Mouse (Mus musculus): ENCODE measurements at regions not wholly inside any gene's neighbourhood (a gene's known extent, or its start where the extent isn't known, plus 50 kb on each side); places are given as distances from the start of the nearest gene placed in this dataset.

DNA sequence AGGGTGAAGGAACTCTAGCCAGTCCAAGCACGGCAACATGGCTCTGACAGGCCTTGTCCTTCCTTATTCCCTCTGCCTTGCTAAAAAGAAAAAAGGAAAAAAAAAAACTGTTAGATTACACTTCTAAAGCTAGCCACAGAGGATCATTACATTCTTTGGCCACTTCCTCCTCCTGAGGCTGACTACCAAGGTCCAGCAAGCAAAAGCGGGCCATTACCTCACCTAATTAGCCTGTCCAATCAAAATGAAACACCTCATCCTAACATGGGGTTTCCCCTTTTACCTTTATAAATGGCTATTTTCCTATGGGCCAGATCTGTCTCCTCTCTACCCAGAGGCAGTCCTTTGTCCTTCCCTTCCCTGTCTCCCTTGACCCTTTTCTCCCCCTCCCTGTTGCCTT is 102.2 kb downstream of the Pih1h3b start:
- ATAC-seq (ENCODE audit: low FRiP score, low read depth) = no peak
- no peak overlapping the region for H3K4me2 ChIP-seq (replicated peaks; ENCODE audit: low read depth, low read length, severe bottlenecking)
- H3K36me3 ChIP-seq (ENCODE audit: control insufficient read depth, insufficient read depth, low read length) = no peaks in the 10 kb centered on the region
- WGBS = 81% methylated on average over 2 of the region's 2 CpGs
- H3K9me3 ChIP-seq (ENCODE audit: control insufficient read depth, low read length) = no peaks in the 10 kb centered on the region
- no peaks in the 10 kb centered on the region for H3K4me1 ChIP-seq (ENCODE audit: control insufficient read depth, insufficient read depth, low read length)
- TF ChIP-seq POLR2A (IDR thresholded peaks at IDR 0.05; ENCODE audit: borderline replicate concordance, extremely low read depth, insufficient read depth, insufficient read length) = no peak
- no peak overlapping the region for H3K27ac ChIP-seq (replicated peaks; ENCODE audit: low read depth, low read length)
- H3K9ac ChIP-seq (ENCODE audit: low read depth, low read length, severe bottlenecking) = no peak overlapping the region
- no peaks in the 10 kb centered on the region for H3K27me3 ChIP-seq (ENCODE audit: control insufficient read depth, insufficient read depth, low read length)
- DNase-seq (ENCODE audit: low spot score) = no peak
- H3K4me3 ChIP-seq (replicated peaks; ENCODE audit: low read length) = no peak overlapping the region

DNA sequence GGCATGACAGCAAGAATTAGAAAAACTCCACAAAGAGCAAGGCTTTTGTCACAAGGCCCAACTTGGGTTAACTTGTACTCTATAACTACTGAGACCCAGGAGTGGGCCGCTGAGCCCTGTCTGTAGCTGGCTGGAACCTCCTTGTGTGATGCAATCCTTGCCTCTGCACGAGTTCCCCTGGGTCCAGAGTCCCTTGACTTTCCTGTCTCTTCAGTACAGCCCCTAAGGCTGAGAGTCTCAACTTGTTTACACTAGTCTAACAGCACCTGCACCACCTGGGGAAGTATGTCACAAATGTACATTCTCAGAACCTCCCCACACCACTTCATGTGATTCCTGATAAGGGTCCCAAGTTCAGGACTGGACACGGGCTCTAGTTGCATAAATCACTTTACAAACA is 103.3 kb downstream of the Pih1h3b start:
- TF ChIP-seq POLR2A (IDR thresholded peaks at IDR 0.05; ENCODE audit: borderline replicate concordance, extremely low read depth, insufficient read depth, insufficient read length) = no peak
- no peak for DNase-seq (ENCODE audit: low spot score)
- no peaks in the 10 kb centered on the region for H3K4me1 ChIP-seq (ENCODE audit: control insufficient read depth, insufficient read depth, low read length)
- H3K4me3 ChIP-seq (replicated peaks; ENCODE audit: low read length) = no peak overlapping the region
- WGBS = 64% methylated on average over 3 of the region's 3 CpGs
- no peaks in the 10 kb centered on the region for H3K9me3 ChIP-seq (ENCODE audit: control insufficient read depth, low read length)
- ATAC-seq (ENCODE audit: low FRiP score, low read depth) = no peak
- no peak overlapping the region for H3K9ac ChIP-seq (ENCODE audit: low read depth, low read length, severe bottlenecking)
- no peak overlapping the region for H3K4me2 ChIP-seq (replicated peaks; ENCODE audit: low read depth, low read length, severe bottlenecking)
- no peaks in the 10 kb centered on the region for H3K36me3 ChIP-seq (ENCODE audit: control insufficient read depth, insufficient read depth, low read length)
- no peaks in the 10 kb centered on the region for H3K27me3 ChIP-seq (ENCODE audit: control insufficient read depth, insufficient read depth, low read length)
- no peak overlapping the region for H3K27ac ChIP-seq (replicated peaks; ENCODE audit: low read depth, low read length)

DNA sequence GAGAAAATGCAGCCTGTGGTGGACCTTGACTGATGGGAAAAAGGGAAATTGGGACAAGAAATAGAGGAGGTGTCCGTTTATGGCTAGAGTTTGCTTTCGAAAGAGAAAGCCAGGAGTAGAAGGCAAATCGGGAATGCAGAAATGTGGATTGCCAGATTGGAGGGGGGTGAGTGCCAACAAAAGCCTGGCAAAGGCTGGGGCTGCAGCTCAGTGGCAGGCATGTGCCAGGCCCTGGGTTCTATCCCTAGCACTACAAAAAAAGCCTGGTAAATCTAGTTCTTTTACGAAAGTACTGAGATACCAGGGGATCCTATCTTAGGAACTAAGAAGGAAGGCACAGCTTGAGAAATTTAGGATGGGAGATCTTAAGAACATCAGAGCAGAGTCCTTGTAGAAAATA is 117.2 kb downstream of the Pih1h3b start:
- TF ChIP-seq POLR2A (IDR thresholded peaks at IDR 0.05; ENCODE audit: borderline replicate concordance, extremely low read depth, insufficient read depth, insufficient read length) = no peak
- H3K27ac ChIP-seq (replicated peaks; ENCODE audit: low read depth, low read length) = no peak overlapping the region
- H3K9me3 ChIP-seq (ENCODE audit: control insufficient read depth, low read length) = no peaks in the 10 kb centered on the region
- H3K36me3 ChIP-seq (ENCODE audit: control insufficient read depth, insufficient read depth, low read length) = no peaks in the 10 kb centered on the region
- no peak for DNase-seq (ENCODE audit: low spot score)
- H3K27me3 ChIP-seq (ENCODE audit: control insufficient read depth, insufficient read depth, low read length) = peaks cover 6% of the 10 kb centered on the region; the same call in 1 of the 2 replicates
- ATAC-seq (ENCODE audit: low FRiP score, low read depth) = no peak
- 79% methylated on average over 4 of the region's 4 CpGs for WGBS
- H3K9ac ChIP-seq (ENCODE audit: low read depth, low read length, severe bottlenecking) = no peak overlapping the region
- no peak overlapping the region for H3K4me3 ChIP-seq (replicated peaks; ENCODE audit: low read length)
- no peaks in the 10 kb centered on the region for H3K4me1 ChIP-seq (ENCODE audit: control insufficient read depth, insufficient read depth, low read length)
- H3K4me2 ChIP-seq (replicated peaks; ENCODE audit: low read depth, low read length, severe bottlenecking) = no peak overlapping the region

DNA sequence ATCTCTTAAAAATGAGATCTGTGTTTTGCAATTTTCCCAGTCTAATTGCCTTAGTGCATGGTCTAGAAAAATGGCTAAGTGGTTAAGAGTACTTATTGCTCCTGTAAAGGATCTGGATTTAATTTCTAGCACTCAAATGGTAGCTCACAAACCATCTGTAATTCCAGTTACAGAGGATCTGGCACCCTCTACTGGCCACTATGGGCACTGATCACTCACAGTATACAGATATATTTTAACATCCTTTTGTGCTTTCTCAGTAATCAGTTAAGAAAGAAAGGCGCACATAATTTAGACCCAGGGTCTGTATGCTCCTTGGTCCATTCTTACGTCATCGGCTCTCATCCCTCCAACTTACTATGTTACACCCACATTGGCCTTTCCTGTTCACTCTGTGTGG is 120.3 kb downstream of the Pih1h3b start:
- DNase-seq (ENCODE audit: low spot score) (no peak), ATAC-seq (ENCODE audit: low FRiP score, low read depth) (no peak)
- TF ChIP-seq POLR2A (IDR thresholded peaks at IDR 0.05; ENCODE audit: borderline replicate concordance, extremely low read depth, insufficient read depth, insufficient read length) = no peak
- Histone ChIP-seq H3K36me3 (ENCODE audit: control insufficient read depth, insufficient read depth, low read length) (no peaks in the 10 kb centered on the region), H3K9ac (ENCODE audit: low read depth, low read length, severe bottlenecking) (no peak overlapping the region), H3K27ac (replicated peaks; ENCODE audit: low read depth, low read length) (no peak overlapping the region), H3K4me1 (ENCODE audit: control insufficient read depth, insufficient read depth, low read length) (no peaks in the 10 kb centered on the region), H3K9me3 (ENCODE audit: control insufficient read depth, low read length) (no peaks in the 10 kb centered on the region), H3K4me3 (replicated peaks; ENCODE audit: low read length) (no peak overlapping the region), H3K27me3 (ENCODE audit: control insufficient read depth, insufficient read depth, low read length) (no peaks in the 10 kb centered on the region), H3K4me2 (replicated peaks; ENCODE audit: low read depth, low read length, severe bottlenecking) (no peak overlapping the region)
- 89% methylated on average over 3 of the region's 3 CpGs for WGBS

DNA sequence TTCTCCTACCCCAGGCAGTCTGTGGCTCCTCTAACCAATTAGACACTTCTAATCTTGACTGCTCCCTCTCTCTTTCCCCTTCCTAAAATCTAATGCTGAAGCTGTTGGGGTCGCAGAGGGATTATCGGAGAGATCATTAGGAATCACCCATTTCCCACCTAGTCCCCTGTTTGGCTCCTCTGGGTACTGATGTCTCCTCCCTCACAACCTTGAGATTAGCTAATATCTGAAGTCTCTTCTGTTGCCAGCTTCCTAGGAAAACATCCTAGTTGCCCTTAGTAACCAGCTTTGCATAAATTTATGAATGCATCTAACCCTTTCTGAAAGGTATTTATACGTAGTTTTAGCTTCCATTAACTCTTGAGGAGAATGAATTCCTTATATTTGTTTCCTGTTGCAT is 138.4 kb upstream of the Frmpd3 start:
- Histone ChIP-seq H3K36me3 (ENCODE audit: control insufficient read depth, insufficient read depth, low read length) (no peaks in the 10 kb centered on the region), H3K9me3 (ENCODE audit: control insufficient read depth, low read length) (no peaks in the 10 kb centered on the region), H3K4me3 (replicated peaks; ENCODE audit: low read length) (no peak overlapping the region), H3K27ac (replicated peaks; ENCODE audit: low read depth, low read length) (no peak overlapping the region), H3K27me3 (ENCODE audit: control insufficient read depth, insufficient read depth, low read length) (0 out of 2 replicates have a peak, but pooled peaks cover 11% of the 10 kb centered on the region), H3K9ac (ENCODE audit: low read depth, low read length, severe bottlenecking) (no peak overlapping the region), H3K4me1 (ENCODE audit: control insufficient read depth, insufficient read depth, low read length) (no peaks in the 10 kb centered on the region), H3K4me2 (replicated peaks; ENCODE audit: low read depth, low read length, severe bottlenecking) (no peak overlapping the region)
- DNase-seq (ENCODE audit: low spot score) = no peak
- WGBS = 90% methylated on average over 3 of the region's 3 CpGs
- ATAC-seq (ENCODE audit: low FRiP score, low read depth) = no peak
- no peak for TF ChIP-seq POLR2A (IDR thresholded peaks at IDR 0.05; ENCODE audit: borderline replicate concordance, extremely low read depth, insufficient read depth, insufficient read length)

DNA sequence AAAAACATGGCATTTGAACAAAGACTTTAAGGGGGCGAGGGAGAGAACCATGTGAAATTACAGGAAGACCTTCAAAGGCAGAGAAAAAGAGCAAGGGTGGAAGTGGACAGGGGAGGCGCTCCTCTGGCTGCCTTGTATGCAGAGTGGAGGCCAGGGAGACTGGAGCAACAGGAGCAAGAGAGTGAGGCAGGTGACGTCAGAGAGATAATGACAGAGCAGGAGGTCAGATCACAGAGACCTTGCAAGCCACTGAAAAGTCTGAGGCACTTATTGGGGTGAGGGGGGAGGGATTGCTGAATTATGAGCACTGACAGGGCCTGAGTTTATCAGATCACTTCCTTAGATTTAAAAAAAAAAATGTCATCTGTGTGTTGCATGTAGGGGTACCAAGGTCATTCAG is 133.3 kb upstream of the Frmpd3 start:
- ATAC-seq (ENCODE audit: low FRiP score, low read depth) = no peak
- Histone ChIP-seq H3K4me1 (ENCODE audit: control insufficient read depth, insufficient read depth, low read length) (no peaks in the 10 kb centered on the region), H3K36me3 (ENCODE audit: control insufficient read depth, insufficient read depth, low read length) (no peaks in the 10 kb centered on the region), H3K9ac (ENCODE audit: low read depth, low read length, severe bottlenecking) (no peak overlapping the region), H3K4me2 (replicated peaks; ENCODE audit: low read depth, low read length, severe bottlenecking) (no peak overlapping the region), H3K9me3 (ENCODE audit: control insufficient read depth, low read length) (no peaks in the 10 kb centered on the region), H3K27me3 (ENCODE audit: control insufficient read depth, insufficient read depth, low read length) (0 out of 2 replicates have a peak, but pooled peaks cover 5% of the 10 kb centered on the region), H3K27ac (replicated peaks; ENCODE audit: low read depth, low read length) (no peak overlapping the region), H3K4me3 (replicated peaks; ENCODE audit: low read length) (no peak overlapping the region)
- no peak for DNase-seq (ENCODE audit: low spot score)
- no peak for TF ChIP-seq POLR2A (IDR thresholded peaks at IDR 0.05; ENCODE audit: borderline replicate concordance, extremely low read depth, insufficient read depth, insufficient read length)
- WGBS = 54% methylated on average over 3 of the region's 3 CpGs

Data from limb, embryonic 14.5 days (tissue).